Mouse (Mus musculus): ENCODE measurements around the gene Nenf.

DNA sequence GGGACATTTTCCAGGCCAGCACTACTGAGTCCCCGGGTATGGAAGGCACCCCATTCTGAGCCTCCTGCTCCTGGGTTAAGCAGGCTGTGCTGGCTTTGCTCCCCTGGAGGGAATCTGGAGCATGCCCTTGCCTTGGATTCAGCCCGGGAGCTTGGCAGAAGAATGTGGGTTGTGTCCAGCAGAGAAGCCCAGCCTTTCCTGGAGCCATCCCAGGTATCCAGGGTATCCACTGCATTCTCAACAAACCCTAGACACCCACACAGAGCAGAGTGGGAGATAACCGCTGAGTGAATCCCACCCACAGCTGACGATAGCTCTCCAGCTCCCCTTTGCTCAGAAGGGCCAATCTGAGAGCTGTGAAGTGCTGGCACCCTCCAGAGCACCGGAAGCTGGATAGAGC lies 21.5 kb downstream of the Nenf start:
- no peak for TF ChIP-seq POLR2A (IDR thresholded peaks at IDR 0.05; ENCODE audit: low read depth, low read length)
- TF ChIP-seq CTCF (conservative IDR thresholded peaks at IDR 0.05; ENCODE audit: insufficient read depth, insufficient read length, low read depth, low read length): no peak

All from kidney, adult 2 months (tissue).